Mouse (Mus musculus) limb, embryonic 11.5 days (tissue): ENCODE data around the gene Tomm40. TPM values are rescaled to one million over a fixed set of nuclear protein-coding genes. Genes with fewer than 3 reads are reported as not detected.
A peak's percentile ranks its signal among the peaks of the same experiment; 100 is the strongest.

Experiments
- ATAC-seq: fragments of 200-750 bp; cut with Nextera tagmentation; 2 replicates; pipeline ENCODE4 v1.8.0; 2017; ENCODE audit warnings: low read depth; ENCODE audit not compliant: insufficient number of reproducible peaks, low FRiP score, low TSS enrichment
- DNase-seq: peaks from one replicate; pipeline ENCODE4 v3.0.0-alpha.2; 2015; ENCODE audit warnings: low spot score
- H3K27ac ChIP-seq: fragments of 300-500 bp; sonication (generic); replicated peaks from 2 replicates; pipeline ENCODE4 v1.5.1; 2014; ENCODE audit warnings: low read depth, mild to moderate bottlenecking, low read length
- H3K27me3 ChIP-seq: fragments of 300-500 bp; sonication (generic); 2 replicates; pipeline ENCODE4 v1.6.1; 2014; ENCODE audit warnings: mild to moderate bottlenecking, low read length, mixed read lengths; ENCODE audit not compliant: control insufficient read depth, insufficient read depth
- H3K36me3 ChIP-seq: fragments of 300-500 bp; sonication (generic); 2 replicates; pipeline ENCODE4 v1.6.1; 2014; ENCODE audit warnings: mild to moderate bottlenecking, low read length, moderate library complexity, mixed read lengths; ENCODE audit not compliant: control insufficient read depth, insufficient read depth
- H3K4me1 ChIP-seq: fragments of 300-500 bp; sonication (generic); 2 replicates; pipeline ENCODE4 v1.6.1; 2014; ENCODE audit warnings: low read length, mixed read lengths; ENCODE audit not compliant: control insufficient read depth, insufficient read depth
- H3K4me2 ChIP-seq: fragments of 300-500 bp; sonication (generic); 2 replicates; pipeline ENCODE4 v1.6.1; 2014; ENCODE audit warnings: low read depth, mild to moderate bottlenecking, moderate library complexity; ENCODE audit not compliant: severe bottlenecking
- H3K4me3 ChIP-seq: fragments of 300-500 bp; sonication (generic); 2 replicates; pipeline ENCODE4 v1.5.1; 2014; ENCODE audit warnings: low read depth, low read length
- H3K9ac ChIP-seq: fragments of 300-500 bp; sonication (generic); 2 replicates; pipeline ENCODE4 v1.6.1; 2014; ENCODE audit warnings: mild to moderate bottlenecking, low read length
- H3K9me3 ChIP-seq: fragments of 300-500 bp; sonication (generic); 2 replicates; pipeline ENCODE4 v1.6.1; 2016; ENCODE audit warnings: low read length; ENCODE audit not compliant: control insufficient read depth
- WGBS: fragments of 180-500 bp; shearing (Covaris S2); extraction: QIAGEN DNeasy Blood & Tissue Kit; methylation state at CpG from one replicate; pipeline ENCODE4 v1.1.7; 2014; 5-methylcytosine and 5-hydroxymethylcytosine counted together
- polyA plus RNA-seq: library from polyadenylated mRNA; unstranded; fragments of >200 nt; fragmentation: Nextera tagmentation; extraction: Ambion mirVana; gene quantifications from 2 replicates; pipeline ENCODE4 v1.2.1, GENCODE M21; 2014

Tomm40 gene
- polyA plus RNA-seq, 1 experiment from 2014 or later, result 163 TPM

DNA sequence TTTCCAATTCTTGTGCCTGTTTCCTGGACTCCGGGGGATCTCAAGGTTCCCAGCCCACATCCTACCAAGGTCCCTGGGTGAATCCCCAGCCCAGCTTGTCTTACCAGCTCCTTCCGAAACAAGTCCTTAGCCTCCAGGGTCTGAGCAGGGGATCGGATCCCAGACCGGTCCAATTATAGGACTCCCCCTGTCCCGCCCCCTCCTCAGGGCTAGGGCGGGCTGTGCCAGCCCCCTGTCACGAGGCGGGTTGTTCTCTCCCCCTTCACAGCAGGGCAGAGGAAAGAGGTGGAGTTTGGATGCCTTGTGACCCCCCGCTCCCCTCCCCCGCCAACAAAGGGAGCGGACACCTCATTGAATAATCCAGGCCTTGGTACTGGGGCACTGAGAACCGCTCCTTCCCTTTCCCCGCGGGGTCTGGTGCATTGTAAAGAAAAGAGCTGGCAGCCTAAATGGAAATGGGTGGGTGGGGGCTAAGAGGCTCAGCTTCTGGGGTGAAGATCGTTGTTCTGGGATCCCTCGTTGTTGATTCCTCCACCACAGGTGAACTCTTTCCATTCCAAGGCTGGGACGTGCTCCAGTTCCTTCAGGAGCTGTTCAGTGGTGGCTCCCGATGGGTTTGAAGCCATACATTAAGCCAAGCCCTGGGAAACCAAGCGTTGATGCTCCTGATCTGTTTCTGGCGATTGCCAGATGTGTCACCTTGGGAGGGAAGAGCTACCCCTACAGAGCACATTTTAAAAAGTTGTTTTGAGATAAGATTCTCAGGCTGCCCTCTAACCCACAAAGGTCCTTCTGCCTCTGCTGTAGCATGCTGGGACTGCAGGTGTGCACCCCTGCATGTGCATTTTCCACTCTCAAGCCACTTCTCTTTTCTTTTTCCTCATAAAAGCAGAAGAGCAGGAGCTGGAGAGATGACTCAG, 16.1 kb downstream of the Tomm40 start, which contains the start of gene Apoe:
Gene Apoe (minus strand): TSS at position 282 of the 920 bp plus-strand sequence.
- Histone ChIP-seq H3K27me3 (no peaks in the 10 kb centered on the region), H3K9me3 (no peaks in the 10 kb centered on the region), H3K4me2 (peak within 1 kb of the TSS; percentile 73), H3K4me1 (peaks cover 12% of the 10 kb centered on the region), H3K4me3 (peak within 1 kb of the TSS; percentile 29), H3K9ac (peak within 1 kb of the TSS; percentile 41), H3K36me3 (peaks cover 5% of the 10 kb centered on the region; the same call in 1 of the 2 replicates), H3K27ac (no peak within 1 kb of the TSS)
- 1% methylated on average over 20 of the region's 20 CpGs for WGBS
- DNase-seq (no peak), ATAC-seq (peak; percentile 65)

GRCm38 (mm10) chr7:19697949-19698906, 17.0 kb downstream of the Tomm40 start:
- Histone ChIP-seq H3K4me2 (peak overlapping the region; percentile 73), H3K4me3 (peak overlapping the region; percentile 29), H3K9ac (peak overlapping the region; percentile 41), H3K27ac (no peak overlapping the region), H3K9me3 (no peaks in the 10 kb centered on the region), H3K27me3 (no peaks in the 10 kb centered on the region), H3K4me1 (peaks cover 12% of the 10 kb centered on the region), H3K36me3 (peaks cover 4% of the 10 kb centered on the region; the same call in 1 of the 2 replicates)
- WGBS, result 3% methylated on average over 28 of the region's 28 CpGs
- ATAC-seq (no peak), DNase-seq (peak; percentile 59)

DNA sequence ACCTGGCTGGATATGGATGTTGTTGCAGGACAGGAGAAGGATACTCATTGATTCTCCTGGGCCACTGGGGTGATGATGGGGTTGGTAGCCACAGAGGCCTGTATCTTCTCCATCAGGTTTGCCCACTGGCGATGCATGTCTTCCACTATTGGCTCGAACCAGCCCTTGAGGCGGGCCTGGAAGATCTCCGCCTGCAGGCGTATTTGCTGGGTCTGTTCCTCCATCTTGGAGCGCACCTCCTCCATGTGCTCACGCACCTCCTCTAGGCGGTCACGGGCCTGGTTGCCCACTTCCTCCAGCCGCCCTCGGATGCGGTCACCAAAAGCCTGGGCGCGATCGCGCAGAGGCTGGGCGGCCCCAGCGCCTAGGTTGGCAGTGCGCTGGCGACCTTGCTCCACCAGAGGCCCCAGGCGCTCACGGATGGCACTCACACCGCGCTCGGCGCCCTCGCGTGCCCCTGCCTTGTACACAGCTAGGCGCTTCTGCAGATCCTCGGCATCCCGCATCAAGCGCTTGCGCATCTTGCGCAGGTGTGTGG, 18.8 kb downstream of the Tomm40 start:
- Histone ChIP-seq H3K4me2 (no peak overlapping the region), H3K9me3 (no peaks in the 10 kb centered on the region), H3K36me3 (no peaks in the 10 kb centered on the region), H3K27me3 (no peaks in the 10 kb centered on the region), H3K9ac (no peak overlapping the region), H3K27ac (no peak overlapping the region), H3K4me3 (no peak overlapping the region), H3K4me1 (peaks cover 12% of the 10 kb centered on the region)
- DNase-seq, result no peak
- WGBS, result 93% methylated on average over 34 of the region's 34 CpGs
- ATAC-seq, result no peak

DNA sequence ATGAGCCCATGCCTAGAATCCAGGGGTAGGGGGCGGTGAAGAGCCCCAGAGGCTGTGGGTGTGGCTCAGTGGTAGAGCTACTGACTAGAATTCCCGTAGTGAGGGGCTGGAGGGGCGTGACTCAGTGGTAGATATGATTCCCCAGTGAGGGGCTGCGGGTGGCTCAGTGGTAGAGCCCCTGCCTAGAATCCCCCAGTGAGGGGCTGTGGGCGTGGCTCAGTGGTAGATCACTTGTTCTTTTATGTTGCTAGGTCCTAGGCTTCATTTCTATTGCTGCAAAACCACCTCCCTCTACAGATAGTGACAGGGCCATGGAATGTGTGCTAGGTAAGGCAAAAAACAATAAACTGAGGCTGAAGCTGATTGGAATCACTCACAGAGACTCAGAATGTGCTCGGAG, 19.4 kb downstream of the Tomm40 start:
- H3K4me3 ChIP-seq, result no peak overlapping the region
- DNase-seq, result no peak
- peaks cover 10% of the 10 kb centered on the region for H3K4me1 ChIP-seq
- no peaks in the 10 kb centered on the region for H3K9me3 ChIP-seq
- 86% methylated on average over 6 of the region's 6 CpGs for WGBS
- no peak for ATAC-seq
- no peak overlapping the region for H3K9ac ChIP-seq
- no peaks in the 10 kb centered on the region for H3K27me3 ChIP-seq
- no peaks in the 10 kb centered on the region for H3K36me3 ChIP-seq
- no peak overlapping the region for H3K4me2 ChIP-seq
- H3K27ac ChIP-seq, result no peak overlapping the region

- H3K27ac ChIP-seq, result no peak overlapping the region
- H3K4me2 ChIP-seq, result no peak overlapping the region
- peaks cover 8% of the 10 kb centered on the region for H3K4me1 ChIP-seq
- H3K4me3 ChIP-seq, result no peak overlapping the region
- no peak overlapping the region for H3K9ac ChIP-seq
- H3K9me3 ChIP-seq, result no peaks in the 10 kb centered on the region
- WGBS, result 53% methylated on average over 8 of the region's 8 CpGs
- H3K27me3 ChIP-seq, result no peaks in the 10 kb centered on the region
- H3K36me3 ChIP-seq, result no peaks in the 10 kb centered on the region
- ATAC-seq, result no peak
- no peak for DNase-seq
These were observed 20.0 kb downstream of the Tomm40 start for GRCm38 (mm10) chr7:19695213-19695594.

DNA sequence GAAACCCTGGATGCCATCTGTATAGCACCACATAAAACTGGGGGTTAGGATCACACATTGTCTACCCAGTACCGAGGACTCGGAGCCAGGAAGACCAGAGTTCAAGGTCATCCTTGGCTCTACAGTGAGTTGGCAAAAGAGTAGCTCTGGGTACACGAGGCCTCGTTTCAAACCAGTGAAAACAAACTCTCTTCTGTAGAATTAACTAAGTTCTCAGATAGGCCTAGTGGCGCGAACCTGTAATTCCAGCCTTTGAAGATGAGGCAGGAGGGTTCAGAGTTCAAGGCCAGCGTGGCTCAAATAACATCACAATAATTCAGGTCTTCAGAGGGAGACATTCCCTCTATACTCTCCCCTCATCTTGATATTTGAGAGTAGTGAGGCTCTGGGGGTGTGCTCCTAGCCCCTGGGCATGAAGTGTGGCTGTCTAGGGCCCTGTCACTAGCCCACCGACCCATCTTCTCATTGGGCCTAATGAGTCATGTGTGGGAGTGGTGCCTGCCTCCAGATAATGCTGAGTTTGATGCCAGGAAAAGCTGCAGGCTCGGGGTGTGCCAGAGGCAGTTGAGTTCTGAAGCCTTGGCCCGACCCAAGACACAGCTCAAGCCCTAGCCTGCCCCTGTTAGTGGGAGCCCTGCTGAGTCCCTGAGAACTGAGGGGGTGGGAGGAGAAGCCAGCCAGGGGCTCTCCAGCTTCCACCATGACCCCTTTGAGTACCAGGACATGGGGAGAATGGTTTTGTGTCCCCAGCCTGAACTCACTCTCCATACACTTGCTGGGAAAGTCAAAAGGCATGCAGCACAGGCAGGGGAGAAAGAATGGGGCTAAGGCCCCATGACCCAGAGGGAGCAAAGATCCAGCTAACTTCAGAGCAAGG, 20.7 kb downstream of the Tomm40 start:
- no peaks in the 10 kb centered on the region for H3K36me3 ChIP-seq
- no peak overlapping the region for H3K4me3 ChIP-seq
- no peaks in the 10 kb centered on the region for H3K9me3 ChIP-seq
- no peak overlapping the region for H3K4me2 ChIP-seq
- H3K9ac ChIP-seq, result no peak overlapping the region
- H3K27me3 ChIP-seq, result no peaks in the 10 kb centered on the region
- WGBS, result 88% methylated on average over 10 of the region's 10 CpGs
- peaks cover 8% of the 10 kb centered on the region for H3K4me1 ChIP-seq
- ATAC-seq, result no peak
- no peak overlapping the region for H3K27ac ChIP-seq
- no peak for DNase-seq

- DNase-seq (no peak), ATAC-seq (no peak)
- no peak overlapping the region for H3K4me3 ChIP-seq
- H3K36me3 ChIP-seq, result no peaks in the 10 kb centered on the region
- no peak overlapping the region for H3K27ac ChIP-seq
- no peak overlapping the region for H3K4me2 ChIP-seq
- no peaks in the 10 kb centered on the region for H3K9me3 ChIP-seq
- 21% methylated on average over 10 of the region's 10 CpGs for WGBS
- no peaks in the 10 kb centered on the region for H3K27me3 ChIP-seq
- H3K9ac ChIP-seq, result no peak overlapping the region
- H3K4me1 ChIP-seq, result no peaks in the 10 kb centered on the region; the same call in 1 of the 2 replicates
These were observed 21.8 kb downstream of the Tomm40 start for GRCm38 (mm10) chr7:19693421-19693820.
